Mouse (Mus musculus): ENCODE data around the gene Mrps10. TPM values are rescaled to one million over a fixed set of nuclear protein-coding genes. Genes with fewer than 3 reads are reported as not detected.
A peak's percentile ranks its signal among the peaks of the same experiment; 100 is the strongest.
"Not testable (repeated sequence)": the region's sequence is repeated elsewhere in the genome, so short reads cannot be mapped to it uniquely, and the experiment has no call there.

The Mrps10 gene
- polyA plus RNA-seq, 1 experiment = 28.8 TPM

DNA sequence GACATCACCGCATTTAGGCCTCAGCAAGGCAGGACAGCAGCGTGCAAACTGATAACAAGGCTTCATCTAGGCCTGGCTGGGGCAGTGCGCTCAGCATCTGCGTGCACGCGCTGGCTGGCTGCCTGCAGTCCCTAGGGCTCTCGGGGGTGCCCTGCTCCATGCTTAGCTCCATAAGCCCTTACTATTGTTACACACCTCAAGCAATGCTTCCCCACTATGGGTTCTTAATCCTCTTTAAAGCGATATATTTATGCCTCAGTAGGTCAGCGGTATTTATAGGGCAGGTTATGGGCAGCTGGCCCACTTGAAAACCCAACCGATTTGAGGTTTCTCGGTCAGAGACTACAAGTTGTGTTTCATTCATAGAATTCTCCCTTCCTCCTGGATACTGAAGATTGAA is 13.2 kb downstream of the Mrps10 start:
- no peak for DNase-seq (ENCODE audit: low read depth)

DNA sequence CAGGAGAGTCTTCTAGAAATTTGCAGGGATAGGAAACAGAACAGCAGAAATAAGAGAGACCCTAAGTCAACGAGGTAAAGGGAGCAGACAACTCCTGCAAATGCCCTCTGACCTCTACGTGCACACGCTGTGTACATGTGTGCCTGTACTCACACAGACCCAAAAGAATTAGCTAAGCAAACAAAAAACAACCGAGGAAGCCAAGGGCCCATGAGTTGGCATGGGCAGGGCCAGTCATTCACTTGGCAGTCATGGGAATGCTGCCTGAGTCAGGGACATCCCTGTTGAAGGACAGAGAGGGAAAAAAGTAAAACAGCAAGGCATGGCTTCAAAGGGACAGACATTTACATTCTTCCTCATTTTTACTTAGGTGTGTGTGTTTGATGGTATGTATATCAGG is 14.6 kb downstream of the Mrps10 start:
- DNase-seq (ENCODE audit: low read depth) = no peak

DNA sequence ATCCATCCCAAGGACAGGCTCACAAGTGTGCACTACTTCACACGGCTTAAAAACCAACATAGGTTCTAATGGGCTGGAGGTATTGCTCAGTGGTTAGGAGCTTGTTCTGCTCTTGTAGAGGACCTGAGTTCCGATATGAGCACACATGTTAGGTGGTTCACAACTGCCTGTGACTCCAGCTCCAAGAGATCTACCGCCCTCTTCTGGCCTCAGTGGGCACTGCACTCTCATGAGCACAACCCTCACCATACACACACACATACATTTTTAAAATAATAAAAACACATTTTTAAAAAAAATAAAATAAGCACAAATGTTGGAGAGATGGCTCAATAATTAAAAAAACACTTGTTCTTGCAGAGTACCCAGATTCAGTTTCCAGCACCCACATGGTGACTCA is 15.4 kb downstream of the Mrps10 start:
- DNase-seq (ENCODE audit: low read depth) = no peak

DNA sequence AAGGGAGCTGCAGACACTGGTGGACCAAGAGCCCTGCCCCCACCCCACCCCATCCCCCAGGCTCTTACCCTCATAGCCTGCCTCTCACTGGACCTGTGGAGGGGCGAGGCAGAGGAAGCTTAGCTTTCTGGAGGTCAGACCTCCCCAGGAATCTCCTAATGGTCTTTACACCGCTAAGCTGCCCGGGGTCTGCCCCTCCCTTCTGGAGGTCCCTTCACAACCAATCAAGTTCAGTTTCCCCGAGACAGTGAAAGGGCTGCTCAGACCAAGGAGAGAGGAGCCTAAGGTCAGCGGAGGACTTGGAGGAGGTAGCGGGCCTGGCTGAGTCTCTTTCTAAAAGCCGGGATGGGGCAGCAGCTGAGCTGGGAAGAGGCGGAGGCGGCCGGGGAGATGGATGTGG is 16.5 kb downstream of the Mrps10 start, which contains the start of gene Guca1b:
TSS of gene Guca1b (plus strand) at position 249 of the 400 bp plus-strand sequence.
- DNase-seq (ENCODE audit: low read depth) = no peak

DNA sequence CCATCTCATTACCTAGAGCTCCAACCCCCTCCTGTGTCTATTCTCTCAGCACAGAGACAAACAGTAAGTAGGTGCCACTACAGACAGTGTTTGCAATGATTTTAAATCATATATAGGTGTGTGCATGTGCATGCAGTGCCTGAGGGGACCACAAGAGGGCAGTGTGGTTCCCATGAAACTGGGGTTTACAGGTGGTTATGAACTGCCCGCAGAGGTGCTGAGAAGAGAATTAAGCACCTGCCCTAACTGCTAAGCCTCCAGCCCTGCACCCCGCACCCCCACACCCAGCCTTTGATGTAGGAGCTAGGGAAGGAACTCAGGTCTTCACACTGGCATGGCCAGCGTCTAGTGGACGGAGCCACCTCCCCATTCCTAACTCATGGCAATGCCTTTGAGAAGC is 18.0 kb downstream of the Mrps10 start:
- no peak for DNase-seq (ENCODE audit: low read depth)

DNA sequence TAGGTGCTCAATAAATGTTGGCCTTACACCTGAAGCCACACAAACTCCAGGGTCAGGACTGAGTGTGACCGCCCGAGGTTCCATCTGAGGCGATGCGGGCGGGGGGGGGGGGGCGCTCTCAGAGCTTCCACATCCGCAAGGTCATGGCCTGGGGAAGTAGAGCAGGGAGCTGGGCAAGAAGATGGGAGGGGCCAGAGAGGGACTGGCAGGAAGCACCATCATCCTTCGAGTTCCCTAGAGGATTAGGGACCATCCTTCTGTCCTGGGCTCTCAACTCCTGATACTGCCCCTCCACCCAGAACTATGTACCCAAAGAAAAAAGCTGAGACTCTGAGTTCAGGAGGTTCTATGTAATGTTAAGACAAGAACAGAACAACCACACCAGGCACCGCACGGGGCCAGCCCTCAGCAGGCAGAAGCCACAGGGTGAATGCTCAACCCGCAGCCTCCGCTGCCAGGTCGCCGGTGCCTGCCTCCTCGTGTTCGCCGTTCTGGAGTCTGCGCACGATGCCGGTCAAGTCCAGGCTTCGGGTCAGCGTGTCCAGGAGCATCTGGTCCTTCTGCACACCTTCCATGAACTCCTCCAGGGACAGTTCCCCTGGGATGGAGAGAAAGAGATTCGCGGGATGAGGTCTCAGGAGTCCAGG is 25.7 kb downstream of the Mrps10 start:
- DNase-seq (ENCODE audit: low read depth) = no peak

DNA sequence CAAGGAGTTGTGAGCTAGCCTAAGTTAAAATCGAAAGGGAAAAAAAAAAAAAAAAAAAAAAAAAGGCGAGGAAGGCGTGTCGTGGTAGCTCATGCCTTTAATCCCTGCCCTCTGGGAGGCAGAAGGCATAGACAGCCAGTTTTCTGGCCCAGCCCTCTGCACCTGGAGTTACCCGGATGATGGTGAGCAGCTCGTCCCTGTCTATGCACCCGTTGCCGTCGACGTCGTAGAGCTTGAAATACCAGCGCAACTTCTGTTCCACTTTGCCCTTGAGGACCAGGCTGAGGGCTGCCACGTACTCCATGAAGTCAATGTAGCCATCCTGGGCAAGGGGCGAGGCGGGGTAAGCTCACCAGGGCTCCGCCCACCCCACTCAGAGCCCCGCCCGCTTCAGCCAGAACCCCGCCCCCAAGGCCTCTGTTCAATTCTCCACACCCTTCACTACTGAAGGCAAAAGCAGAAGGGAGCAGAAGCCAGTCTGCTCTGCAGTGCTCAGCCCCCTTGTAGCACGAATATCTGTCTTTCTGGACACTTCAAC is 26.8 kb downstream of the Mrps10 start:
- DNase-seq (ENCODE audit: low read depth) = peak; percentile 22

DNA sequence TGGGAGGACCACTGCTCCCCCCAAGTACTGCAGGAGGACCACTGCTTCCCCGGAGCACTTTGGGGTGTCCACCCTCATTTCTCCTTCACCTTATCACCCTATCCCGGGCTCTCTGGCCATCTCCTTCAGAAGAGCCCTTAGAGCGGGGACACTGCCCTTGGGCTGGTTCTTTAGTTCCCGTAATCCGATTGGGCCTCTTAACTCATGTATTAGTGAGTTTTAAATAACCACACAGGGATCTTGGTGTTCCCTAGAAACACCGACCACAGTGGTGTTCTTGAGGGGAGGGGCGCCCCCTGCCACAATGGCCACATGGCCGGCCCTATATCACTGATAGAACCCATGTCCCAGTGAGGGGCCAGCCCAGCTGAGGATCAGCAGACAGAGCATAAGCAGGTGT is 30.4 kb downstream of the Mrps10 start:
- DNase-seq (ENCODE audit: low read depth) = no peak

DNA sequence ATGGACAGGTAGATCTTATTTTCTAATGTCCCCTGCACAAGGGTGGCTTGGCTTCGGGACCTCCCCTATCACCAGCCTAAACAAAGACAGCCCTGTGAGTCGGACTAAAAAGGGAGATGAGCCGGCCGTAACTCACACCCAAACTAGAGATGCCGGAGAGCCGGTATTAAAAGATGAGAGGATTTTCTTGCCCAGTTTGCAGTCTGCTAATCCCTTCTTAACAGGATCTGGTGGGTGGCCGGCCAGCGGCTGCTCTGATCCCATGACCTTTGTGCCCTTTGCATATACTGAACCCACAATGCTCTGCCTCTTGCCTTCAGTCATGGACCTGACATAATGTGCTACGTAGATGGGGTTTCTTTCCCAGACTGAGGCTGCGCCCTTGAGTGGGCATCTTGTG is 31.8 kb downstream of the Mrps10 start, which contains the start of gene Guca1a:
TSS of gene Guca1a (minus strand) at position 134 of the 400 bp plus-strand sequence.
- no peak for DNase-seq (ENCODE audit: low read depth)

DNA sequence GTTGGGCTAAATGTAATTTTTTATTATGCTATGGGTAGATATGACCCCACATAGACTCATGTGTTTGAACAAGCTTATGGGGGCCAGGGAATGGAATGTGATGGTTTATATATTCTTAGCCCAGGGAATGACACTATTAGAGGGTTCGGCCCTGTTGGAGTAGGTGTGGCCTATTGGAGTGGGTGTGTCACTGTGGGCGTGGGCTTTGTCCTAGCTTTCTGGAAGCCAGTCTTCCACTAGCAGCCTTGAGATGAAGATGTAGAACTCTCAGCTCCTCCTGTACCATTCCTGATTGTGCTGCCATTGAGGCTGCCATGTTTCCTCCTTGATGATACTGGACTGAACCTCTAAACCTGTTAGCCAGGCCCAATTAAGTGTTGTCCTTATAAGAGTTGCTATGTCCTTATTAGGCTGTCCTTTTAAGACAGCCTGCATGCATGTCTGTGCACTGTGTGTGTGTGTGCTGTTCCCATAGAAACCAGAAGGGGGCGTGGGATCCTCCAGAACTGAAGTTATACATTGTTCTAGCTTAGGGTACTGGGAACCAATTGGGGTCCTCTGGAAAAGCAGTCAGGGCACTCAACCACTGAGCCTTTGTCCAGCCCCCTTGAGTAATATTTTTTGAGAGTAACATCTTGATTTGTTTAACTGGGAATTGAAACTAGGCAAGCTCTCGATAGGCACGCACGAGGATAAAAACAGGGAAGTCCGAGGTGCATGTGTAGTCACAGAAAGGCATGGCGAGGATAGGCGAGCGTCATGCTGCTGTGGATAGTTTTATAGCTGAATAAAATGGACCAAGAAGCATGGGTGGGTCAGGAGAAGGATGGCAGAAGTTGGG is 39.2 kb downstream of the Mrps10 start:
- DNase-seq (ENCODE audit: low read depth) = no peak

DNA sequence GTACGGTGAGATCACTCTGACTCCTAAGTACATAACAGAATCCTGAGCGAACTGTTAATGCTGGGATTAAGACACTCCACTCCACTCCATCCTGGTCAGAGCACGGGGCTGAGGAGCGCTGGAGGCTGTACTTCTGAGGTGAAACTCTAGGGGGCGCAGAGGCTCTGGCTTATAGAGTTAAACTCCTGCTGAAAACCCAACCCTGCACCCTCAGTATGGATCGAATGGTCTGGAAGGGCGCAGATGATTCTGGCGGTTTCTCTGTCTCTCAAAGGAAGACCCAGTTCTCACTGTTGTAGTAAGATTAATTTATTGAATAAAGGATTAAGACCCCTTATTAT is 39.8 kb downstream of the Mrps10 start:
- DNase-seq (ENCODE audit: low read depth) = no peak

DNA sequence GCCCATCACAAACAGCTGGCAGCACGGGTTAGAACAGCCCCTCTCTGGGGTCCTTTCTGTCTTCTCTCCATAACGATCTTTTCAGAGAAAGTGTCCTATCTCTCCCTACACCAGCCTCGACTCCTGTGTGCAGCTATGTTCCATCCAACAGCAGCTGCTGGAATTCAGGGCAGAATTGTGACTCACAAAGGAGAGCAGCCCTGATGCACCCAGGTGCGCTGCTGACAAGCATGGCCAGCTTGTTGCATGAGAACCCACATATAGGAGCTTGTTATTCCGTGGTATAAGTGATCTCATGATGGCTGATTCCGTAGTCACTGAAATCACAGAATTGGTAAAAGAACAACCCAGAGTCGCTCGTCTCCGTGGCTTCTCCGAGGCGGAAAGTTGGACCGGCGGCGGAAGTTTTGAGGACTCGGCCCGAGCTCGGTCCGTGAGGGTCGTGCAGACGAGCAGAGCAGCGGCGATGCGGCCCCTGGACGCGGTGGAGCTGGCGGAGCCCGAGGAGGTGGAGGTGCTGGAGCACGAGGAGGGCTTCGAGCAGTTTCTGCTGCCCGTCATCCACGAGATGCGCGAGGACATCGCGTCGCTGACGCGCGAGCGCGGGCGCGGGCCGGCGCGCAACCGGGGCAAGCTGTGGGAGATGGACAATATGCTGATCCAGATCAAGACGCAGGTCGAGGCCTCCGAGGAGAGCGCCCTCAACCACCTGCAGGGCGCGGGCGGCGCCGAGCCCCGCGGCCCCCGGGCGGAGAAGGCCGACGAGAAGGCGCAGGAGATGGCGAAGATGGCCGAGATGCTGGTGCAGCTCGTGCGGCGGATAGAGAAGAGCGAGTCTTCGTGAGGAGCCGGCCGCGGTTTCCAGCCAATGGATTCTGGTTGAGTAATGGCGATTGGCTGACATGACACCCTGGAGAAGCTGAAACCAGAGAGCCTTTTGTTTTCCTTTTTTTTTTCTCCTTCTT is 41.5 kb downstream of the Mrps10 start:
- not testable (repeated sequence) for DNase-seq (ENCODE audit: low read depth)

DNA sequence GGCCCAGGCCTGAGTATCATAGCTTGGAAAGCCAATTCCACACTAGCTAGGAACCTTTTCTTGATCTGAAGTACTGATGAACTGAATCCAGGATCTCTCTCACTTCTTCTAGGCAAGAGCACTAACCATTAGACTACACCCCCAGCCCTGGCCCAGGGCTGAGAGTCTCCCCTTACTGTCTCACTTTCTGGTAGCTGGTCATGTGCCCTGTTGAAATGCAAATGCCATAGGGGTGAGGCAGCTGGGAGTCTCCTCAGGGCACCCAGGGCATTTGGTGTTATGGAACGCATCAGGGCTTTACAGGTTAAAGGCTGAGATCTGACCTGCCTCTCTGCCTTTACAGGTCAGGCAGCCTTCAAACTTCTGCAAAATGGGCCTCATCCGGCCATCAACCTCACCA is 51.5 kb downstream of the Mrps10 start:
- DNase-seq (ENCODE audit: low read depth) = no peak

DNA sequence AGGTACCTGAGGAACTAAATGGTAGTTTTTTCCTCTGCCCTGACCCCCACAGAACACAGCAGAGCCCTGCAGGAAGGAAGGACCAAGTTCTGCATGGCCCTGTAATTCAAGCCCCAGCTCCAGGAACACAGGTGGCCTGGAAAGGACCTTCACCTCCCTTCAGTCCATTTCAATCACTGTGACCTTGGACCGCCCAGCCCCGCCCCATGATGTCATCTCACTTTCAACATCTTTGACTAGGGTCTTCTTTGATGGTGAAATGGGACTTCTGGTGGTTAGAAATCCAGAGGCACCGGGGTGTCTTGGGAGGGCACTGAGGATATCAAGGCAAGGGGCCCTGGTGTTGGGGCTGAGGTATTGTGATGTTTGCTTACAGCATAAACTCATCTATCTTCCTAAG is 52.9 kb downstream of the Mrps10 start:
- DNase-seq (ENCODE audit: low read depth) = no peak

DNA sequence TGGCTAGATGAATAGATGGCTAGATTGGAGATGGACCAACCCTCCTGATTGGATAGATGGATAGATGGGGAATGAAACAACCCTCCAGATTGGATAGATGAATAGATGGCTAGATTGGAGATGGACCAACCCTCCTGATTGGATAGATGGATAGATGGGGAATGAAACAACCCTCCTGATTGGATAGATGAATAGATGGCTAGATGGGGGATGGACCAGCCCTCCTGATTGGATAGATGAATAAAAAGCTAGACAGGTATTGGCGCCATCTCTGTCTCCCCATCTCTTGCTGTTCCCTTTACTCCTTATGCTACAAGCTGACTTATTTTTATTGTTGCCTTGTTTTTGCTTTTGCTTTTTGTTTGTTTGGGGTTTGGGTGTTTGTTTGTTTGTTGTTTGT is 53.9 kb downstream of the Mrps10 start:
- not testable (repeated sequence) for DNase-seq (ENCODE audit: low read depth)

DNA sequence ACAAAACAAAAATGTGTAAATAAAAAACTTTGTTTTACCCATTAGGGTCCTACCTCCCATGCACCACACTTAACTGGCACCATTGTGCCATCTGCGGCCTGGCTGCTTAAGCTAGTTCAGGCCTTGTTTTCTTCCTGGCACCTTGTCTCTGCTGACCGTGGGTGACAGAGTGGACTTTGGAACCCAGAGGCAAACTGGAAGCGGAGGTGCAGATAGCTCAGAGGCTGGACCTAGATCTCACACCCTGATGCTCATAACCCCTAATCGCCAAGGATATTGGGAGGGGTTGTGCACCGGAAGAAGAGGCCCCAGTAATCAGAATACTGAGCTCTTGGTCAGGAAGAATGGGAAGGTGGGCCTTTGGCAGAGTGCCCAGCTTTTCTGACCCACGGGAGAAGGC is 55.5 kb downstream of the Mrps10 start:
- no peak for DNase-seq (ENCODE audit: low read depth)

DNA sequence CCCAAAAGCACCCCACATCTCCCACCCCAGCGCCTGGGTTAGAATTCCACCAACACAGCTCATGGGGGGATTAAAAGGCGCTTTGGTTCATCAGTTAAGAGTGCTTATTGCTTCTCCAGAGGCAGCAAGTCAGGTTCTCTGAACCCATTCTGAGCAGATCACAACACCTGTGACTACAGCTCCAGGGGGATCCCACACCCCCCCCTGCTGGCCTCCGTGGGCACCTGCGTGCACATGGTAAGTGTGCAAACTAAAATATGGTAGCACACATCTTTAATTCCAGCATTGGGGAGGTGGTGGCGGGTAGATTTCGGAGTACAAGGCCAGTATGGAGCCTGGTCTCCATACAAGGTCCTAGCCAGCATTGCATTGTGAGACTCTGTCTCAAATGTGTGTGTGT is 58.6 kb downstream of the Mrps10 start:
- DNase-seq (ENCODE audit: low read depth) = no peak

DNA sequence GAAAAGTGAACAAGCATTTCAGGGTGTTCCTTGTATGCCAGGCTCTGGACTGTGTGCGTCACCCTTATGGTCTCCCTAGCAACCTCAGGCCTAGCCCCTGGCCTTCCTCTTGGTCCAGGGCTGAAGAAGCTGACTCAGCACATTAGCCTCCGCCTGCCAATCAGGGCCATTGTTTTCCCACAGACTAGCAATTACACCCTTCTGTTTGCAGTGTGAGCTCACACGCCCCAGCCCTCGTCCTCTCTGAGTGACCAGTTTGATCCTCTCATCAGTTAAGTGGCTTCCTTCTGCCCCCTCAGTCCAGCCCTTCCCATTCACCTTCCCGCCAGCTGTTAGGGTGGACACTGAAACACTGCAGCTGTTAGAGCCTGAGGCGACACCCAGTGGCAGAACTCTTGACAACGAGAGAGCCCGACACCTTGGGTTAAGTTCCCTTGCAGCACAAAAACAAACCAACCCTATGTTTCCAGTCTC is 60.2 kb downstream of the Mrps10 start:
- no peak for DNase-seq (ENCODE audit: low read depth)

DNA sequence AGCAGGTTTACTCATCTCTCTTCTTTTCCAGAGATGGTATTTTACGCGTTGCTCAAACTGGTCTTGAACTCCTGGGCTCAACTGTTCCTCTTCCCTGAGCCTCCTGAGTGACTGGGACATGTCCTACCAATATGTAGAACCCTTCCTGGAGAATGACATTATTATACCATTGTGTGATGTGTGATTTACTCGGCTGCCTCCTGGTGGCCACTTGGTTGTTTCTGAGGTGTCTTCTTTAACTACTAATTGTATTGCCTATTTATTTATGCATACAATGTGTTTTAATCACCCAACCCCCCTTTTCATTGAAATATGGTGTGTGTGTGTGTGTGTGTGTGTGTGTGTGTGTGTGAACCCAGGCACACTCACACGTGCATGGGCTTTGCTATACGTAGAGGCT is 62.1 kb downstream of the Mrps10 start:
- no peak for DNase-seq (ENCODE audit: low read depth)

All from gonadal fat pad, adult 2 months (tissue).